Mouse (Mus musculus) spleen, adult 2 months (tissue): ENCODE results near the gene Ankrd54. TPM values are rescaled to one million over a fixed set of nuclear protein-coding genes. Genes with fewer than 3 reads are reported as not detected.

Source experiments
- DNase-seq, 2 experiments: peaks; one replicate each; pipeline versions ENCODE4 v3.0.0 to v3.0.0-alpha.2; 2012 to 2021; ENCODE audit warnings: low spot score in 2 of 2, low read depth in 1 of 2
- H3K27ac ChIP-seq: fragments of 200-500 bp; 2 replicates; pipeline ENCODE4 v1.5.1; 2012; ENCODE audit warnings: low read length, inconsistent platforms; ENCODE audit not compliant: insufficient read depth
- H3K27me3 ChIP-seq: fragments of 200-500 bp; 2 replicates; pipeline ENCODE4 v1.6.1; 2012; ENCODE audit warnings: mild to moderate bottlenecking, moderate library complexity, low read length, inconsistent platforms; ENCODE audit not compliant: control insufficient read depth, insufficient read depth
- H3K36me3 ChIP-seq: fragments of 200-500 bp; 2 replicates; pipeline ENCODE4 v1.6.1; 2012; ENCODE audit warnings: mild to moderate bottlenecking, low read length, inconsistent platforms; ENCODE audit not compliant: control insufficient read depth, insufficient read depth
- H3K4me1 ChIP-seq: fragments of 200-500 bp; 2 replicates; pipeline ENCODE4 v1.6.1; 2011; ENCODE audit warnings: inconsistent platforms; ENCODE audit not compliant: control insufficient read depth, insufficient read depth, insufficient read length
- H3K4me3 ChIP-seq: fragments of 200-500 bp; 2 replicates; pipeline ENCODE4 v1.5.1; 2011; ENCODE audit warnings: mild to moderate bottlenecking, inconsistent platforms; ENCODE audit not compliant: insufficient read depth, insufficient read length; ENCODE audit errors: extremely low read depth
- CTCF ChIP-seq: fragments of 200-500 bp; IDR thresholded peaks from 2 replicates; pipeline ENCODE4 v1.5.1; 2011; ENCODE audit warnings: mild to moderate bottlenecking, inconsistent platforms; ENCODE audit not compliant: insufficient read depth, insufficient read length, insufficient replicate concordance; ENCODE audit errors: extremely low read depth
- POLR2A ChIP-seq: fragments of 200-500 bp; IDR thresholded peaks from 2 replicates; pipeline ENCODE4 v1.6.1; 2011; ENCODE audit warnings: low read depth, low read length, inconsistent platforms
- WGBS: fragments of 180-500 bp; shearing (Covaris S2); methylation state at CpG from one replicate; pipeline ENCODE4 v1.1.7; 2018; 5-methylcytosine and 5-hydroxymethylcytosine counted together
- polyA plus RNA-seq: library from polyadenylated mRNA; depleted of rRNA; stranded (reverse); fragments of >200 nt; gene quantifications from 2 replicates; pipeline ENCODE4 v1.2.3, GENCODE M21; 2012

Ankrd54 gene
- polyA plus RNA-seq, 1 experiment: 57.3 TPM

DNA sequence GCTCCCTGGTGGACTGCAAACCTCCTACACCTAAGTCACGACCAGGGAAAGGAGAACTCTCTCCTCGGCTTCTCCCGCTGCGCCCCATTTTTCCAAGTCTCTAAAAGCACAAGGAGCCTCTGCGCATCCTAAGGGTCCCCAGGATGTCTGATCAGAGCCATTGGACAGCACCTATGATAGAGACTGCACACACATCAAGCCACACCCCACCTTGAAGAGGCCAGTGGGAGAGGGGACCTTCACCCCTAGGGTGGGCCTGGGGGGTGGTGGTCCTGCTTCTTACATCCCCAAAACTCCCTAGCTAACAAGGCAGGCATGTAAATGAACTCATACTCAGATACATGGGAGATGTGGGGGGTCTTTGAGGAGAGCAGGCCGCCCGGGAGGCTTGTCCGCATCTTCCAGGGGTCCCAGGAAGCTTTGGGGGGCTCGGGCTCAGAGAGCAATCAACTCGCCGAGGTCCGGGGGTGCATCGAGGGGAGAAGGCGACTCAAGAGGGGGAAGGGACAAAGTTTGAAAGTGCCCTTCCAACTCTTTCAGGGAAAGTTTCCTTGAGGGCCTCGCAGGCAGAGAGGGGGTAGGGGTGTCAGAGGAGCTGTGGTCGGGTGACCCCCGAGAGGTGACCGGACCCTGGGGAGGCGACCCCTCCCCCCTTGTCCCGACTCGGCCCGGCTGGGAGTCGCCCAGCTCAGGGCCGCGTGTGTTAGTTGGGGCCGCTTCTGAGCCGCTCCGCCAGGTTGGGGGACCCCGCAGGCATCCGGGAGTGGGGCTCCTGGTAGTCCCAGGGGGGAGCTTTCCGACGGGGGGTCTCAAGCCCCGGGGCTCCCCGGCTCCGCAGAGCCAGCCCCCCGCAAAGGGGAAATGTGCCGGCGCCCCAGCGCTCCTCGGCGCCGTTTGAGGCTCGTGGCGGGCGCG lies 35.1 kb downstream of the Ankrd54 start:
- WGBS: 15% methylated on average over 42 of the region's 46 CpGs
- TF ChIP-seq CTCF (no peak), POLR2A (no peak)
- H3K36me3 ChIP-seq: no peaks in the 10 kb centered on the region
- peaks cover 2% of the 10 kb centered on the region; the same call in 1 of the 2 replicates for H3K4me1 ChIP-seq
- H3K27me3 ChIP-seq: peaks cover 17% of the 10 kb centered on the region
- H3K27ac ChIP-seq: peak overlapping the region; percentile 51
- no peak for DNase-seq
- peak overlapping the region; percentile 80 for H3K4me3 ChIP-seq

DNA sequence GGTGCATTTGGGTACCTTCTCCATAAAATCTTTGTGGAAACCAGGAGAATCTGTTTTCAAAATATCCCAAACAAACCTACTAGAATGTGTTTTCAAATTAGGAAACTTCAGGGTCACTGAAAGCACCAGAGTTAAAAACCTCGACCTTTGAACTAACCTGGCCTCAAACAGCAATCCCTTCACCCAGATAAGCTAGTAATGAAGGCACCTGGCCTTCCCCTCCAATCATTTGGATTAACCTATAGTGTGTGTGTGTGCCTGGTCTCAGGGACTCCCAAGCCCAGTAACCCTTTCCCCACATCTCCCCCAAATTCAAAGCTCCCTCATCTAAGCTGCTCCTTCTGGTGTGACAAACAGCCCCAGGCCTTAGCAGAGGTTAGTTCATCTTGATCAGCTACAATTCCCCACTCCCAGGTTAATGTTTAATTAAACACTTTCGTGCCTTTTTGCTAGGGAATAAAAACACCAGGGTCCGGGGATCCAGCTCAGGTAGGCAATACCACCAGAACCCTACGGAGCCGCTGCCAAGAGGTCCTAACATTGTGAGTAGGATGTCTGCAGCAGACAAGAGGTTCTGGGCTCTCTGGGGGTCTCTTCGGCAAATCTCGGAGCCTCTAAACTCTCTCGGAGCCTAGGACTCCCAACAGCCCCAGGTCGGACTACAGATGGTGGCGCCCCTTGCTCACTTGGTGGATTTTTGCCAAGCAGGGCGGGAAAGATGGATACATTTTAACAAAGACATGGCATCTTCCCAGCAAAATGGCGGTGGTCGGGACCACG lies 36.0 kb downstream of the Ankrd54 start:
- 91% methylated on average over 14 of the region's 14 CpGs for WGBS
- TF ChIP-seq CTCF: no peak
- no peak for TF ChIP-seq POLR2A
- H3K27me3 ChIP-seq: peaks cover 17% of the 10 kb centered on the region
- H3K27ac ChIP-seq: no peak overlapping the region
- DNase-seq: no peak
- no peak overlapping the region for H3K4me3 ChIP-seq
- H3K36me3 ChIP-seq: no peaks in the 10 kb centered on the region
- peaks cover 2% of the 10 kb centered on the region; the same call in 1 of the 2 replicates for H3K4me1 ChIP-seq

DNA sequence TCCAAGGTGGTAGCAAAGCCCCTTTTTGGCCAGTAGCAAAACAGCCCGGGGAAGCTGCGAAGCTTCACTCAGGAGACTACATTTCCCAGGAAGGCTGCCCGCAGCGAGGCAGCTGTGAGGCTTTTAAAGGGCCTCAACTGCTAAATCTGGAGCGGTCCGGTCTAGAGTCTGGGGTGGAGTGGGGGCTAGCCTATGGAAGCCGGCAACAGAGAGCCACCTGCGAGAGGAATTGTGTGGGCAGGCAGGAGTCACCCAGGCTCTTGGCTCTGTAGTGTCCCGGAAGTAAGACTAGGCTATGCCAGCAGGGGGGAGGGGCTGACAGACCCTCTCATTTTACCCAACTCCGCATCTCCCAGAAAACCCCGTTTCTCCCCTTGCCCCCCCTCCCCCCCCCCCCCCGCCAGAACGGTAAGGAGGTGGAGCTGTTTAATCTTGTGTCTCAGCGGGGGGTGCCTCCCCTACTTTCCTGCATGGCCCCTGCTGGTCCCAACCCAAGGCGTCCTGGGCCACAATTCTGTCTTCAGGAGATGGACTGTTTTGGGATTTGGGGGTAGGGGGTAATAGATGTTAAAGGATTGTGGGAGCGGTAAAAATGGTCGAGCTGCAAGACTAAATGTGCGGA lies 36.9 kb downstream of the Ankrd54 start:
- TF ChIP-seq POLR2A: no peak
- no peak for TF ChIP-seq CTCF
- 46% methylated on average over 18 of the region's 18 CpGs for WGBS
- no peak overlapping the region for H3K4me3 ChIP-seq
- no peak for DNase-seq
- H3K4me1 ChIP-seq: peaks cover 2% of the 10 kb centered on the region; the same call in 1 of the 2 replicates
- H3K36me3 ChIP-seq: no peaks in the 10 kb centered on the region
- H3K27ac ChIP-seq: no peak overlapping the region
- H3K27me3 ChIP-seq: peaks cover 17% of the 10 kb centered on the region

DNA sequence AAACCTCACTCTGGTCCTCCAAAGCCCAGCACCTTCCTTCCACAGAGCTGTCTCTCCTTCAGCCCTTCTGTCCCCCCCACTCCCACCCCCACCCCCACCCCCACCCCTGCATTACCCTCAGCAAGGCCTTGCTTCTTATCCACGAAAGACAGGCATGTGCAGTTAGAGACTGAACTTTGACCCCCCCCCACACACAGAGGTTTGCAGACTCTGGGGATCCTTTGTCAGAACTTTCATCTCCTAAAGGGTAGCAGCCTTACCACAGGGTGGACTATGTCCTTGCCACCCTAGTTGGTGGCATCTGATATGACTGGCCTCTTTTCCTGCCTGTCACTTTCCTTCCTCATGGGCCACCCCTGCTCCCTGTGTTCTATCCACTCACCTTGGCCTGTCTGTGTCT lies 39.3 kb downstream of the Ankrd54 start:
- TF ChIP-seq POLR2A: no peak
- no peak for TF ChIP-seq CTCF
- Histone ChIP-seq H3K4me1 (no peaks in the 10 kb centered on the region), H3K4me3 (no peak overlapping the region), H3K27ac (no peak overlapping the region), H3K27me3 (peaks cover 10% of the 10 kb centered on the region), H3K36me3 (no peaks in the 10 kb centered on the region)
- 71% methylated on average over 1 of the region's 1 CpGs for WGBS
- DNase-seq: no peak

DNA sequence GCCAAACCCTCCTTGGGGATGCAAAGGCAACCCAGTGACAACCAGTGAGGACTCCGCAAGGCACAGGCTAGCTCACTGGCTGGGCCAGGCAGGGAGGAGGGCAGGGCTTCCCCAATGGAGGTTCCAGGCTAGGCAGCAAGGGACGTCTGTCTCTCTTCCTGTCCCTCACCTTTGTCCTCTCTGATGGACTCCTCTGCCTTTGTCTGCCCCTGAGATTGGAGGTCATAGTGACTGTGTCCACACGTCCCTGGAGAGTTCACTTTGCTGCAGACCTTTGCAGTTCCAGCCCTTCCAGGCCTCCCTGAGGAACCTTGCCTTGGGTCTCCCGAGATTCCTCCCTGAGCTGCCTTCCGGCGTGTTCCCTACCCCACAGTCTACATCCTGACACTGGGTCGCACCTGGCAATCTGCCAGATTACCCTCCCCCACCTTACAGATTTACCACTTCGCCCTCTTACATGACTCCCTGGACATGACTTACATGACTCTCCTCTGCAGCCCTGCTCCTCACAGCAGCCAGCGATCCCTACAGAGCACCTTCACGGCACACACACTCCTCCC lies 39.9 kb downstream of the Ankrd54 start:
- no peaks in the 10 kb centered on the region for H3K36me3 ChIP-seq
- H3K4me1 ChIP-seq: no peaks in the 10 kb centered on the region
- H3K27me3 ChIP-seq: peaks cover 4% of the 10 kb centered on the region
- no peak for DNase-seq
- H3K27ac ChIP-seq: no peak overlapping the region
- no peak overlapping the region for H3K4me3 ChIP-seq
- no peak for TF ChIP-seq POLR2A
- no peak for TF ChIP-seq CTCF
- 88% methylated on average over 10 of the region's 10 CpGs for WGBS

DNA sequence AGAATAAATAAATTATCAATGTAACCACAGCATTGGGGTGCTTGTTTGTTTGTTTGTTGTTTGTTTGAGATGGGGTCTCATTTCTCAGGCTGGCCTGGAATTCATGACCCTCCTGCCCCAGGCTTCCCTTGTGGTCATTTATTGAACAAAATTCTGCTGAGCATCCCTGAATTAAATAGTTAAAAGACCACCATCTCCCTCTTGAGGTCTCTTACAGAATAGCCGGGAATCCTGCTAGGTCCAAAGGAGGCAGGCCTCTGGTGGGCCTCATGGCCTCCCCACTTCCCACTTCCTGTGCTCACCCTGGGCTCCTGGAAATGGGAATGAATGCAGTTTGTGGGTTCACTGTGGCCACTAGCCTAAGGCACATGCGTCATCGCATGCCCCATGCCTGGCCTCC lies 43.8 kb downstream of the Ankrd54 start:
- WGBS: 91% methylated on average over 3 of the region's 3 CpGs
- Histone ChIP-seq H3K4me1 (no peaks in the 10 kb centered on the region), H3K36me3 (no peaks in the 10 kb centered on the region), H3K27me3 (no peaks in the 10 kb centered on the region), H3K4me3 (no peak overlapping the region), H3K27ac (no peak overlapping the region)
- no peak for TF ChIP-seq POLR2A
- TF ChIP-seq CTCF: no peak
- DNase-seq: no peak
